Mouse (Mus musculus): ENCODE measurements at regions not wholly inside any gene's neighbourhood (a gene's known extent, or its start where the extent isn't known, plus 50 kb on each side); places are given as distances from the start of the nearest gene placed in this dataset.
"Not testable (repeated sequence)": the region's sequence is repeated elsewhere in the genome, so short reads cannot be mapped to it uniquely, and the experiment has no call there.

- no peak for DNase-seq
- intact Hi-C loops (cut with DNase I) = loop anchor here (10.0 kb wide), 1 partner anchor 539 kb away; no protein-coding TSS in a partner anchor
These were observed 578.1 kb upstream of the 2610301B20Rik start for GRCm38 (mm10) chr4:10296220-10296619.

GRCm38 (mm10) chr4:10311886-10312285 lies 562.4 kb upstream of the 2610301B20Rik start:
- intact Hi-C loops (cut with DNase I) = no loop called here
- no peak for DNase-seq

- intact Hi-C loops (cut with DNase I) = no loop called here
- DNase-seq = no peak
These were observed 559.2 kb upstream of the 2610301B20Rik start for GRCm38 (mm10) chr4:10315144-10315543.

GRCm38 (mm10) chr4:10315875-10316274 lies 558.4 kb upstream of the 2610301B20Rik start:
- intact Hi-C loops (cut with DNase I) = no loop called here
- DNase-seq = no peak

GRCm38 (mm10) chr4:10344147-10344546 lies 530.2 kb upstream of the 2610301B20Rik start:
- DNase-seq = no peak
- intact Hi-C loops (cut with DNase I) = no loop called here

DNA sequence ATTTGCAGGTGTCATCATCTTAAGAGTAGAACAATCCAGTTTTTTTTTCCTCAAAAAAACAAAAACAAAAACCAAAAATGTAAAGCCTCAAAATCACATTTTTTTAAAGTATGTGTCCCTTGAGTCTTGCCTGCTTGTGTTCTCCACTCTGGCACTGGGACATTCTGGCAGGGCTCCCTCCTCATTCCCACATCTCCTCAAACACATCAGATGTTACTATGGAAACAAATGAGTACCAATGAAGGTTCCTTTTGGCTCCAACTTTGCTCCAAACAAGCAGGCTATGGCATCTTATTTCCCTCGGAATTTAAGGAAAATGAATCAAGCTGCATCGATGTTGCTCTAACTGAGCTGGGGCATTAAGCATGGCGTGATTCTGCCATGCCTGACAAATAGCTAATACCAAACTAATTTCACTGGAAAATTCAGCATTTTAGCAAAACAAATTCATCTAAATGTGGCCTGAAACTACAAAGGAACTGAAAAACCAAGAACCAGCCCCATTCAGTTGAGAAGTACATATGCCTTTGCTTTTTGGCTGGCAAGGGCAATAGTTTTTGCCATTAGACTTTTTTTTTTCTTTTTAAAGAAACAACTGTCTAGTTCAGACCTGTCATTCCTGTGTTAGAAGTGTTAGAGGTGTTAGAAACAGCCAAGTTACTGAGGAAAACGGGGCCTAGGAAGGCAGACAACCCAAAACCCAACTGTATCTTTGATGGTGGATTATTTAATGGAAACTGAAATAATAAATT lies 522.2 kb upstream of the 2610301B20Rik start:
- intact Hi-C loops (cut with DNase I) = no loop called here
- no peak for DNase-seq

GRCm38 (mm10) chr4:10357572-10357971 lies 516.7 kb upstream of the 2610301B20Rik start:
- intact Hi-C loops (cut with DNase I) = no loop called here

GRCm38 (mm10) chr4:10389790-10390189 lies 484.5 kb upstream of the 2610301B20Rik start:
- intact Hi-C loops (cut with DNase I) = no loop called here
- no peak for DNase-seq

More at GRCm38 (mm10) chr4:10357572-10357971, 516.7 kb upstream of the 2610301B20Rik start:
- DNase-seq = no peak

- intact Hi-C loops (cut with DNase I) = no loop called here
- no peak for DNase-seq
These were observed 477.0 kb upstream of the 2610301B20Rik start for GRCm38 (mm10) chr4:10397249-10397648.

GRCm38 (mm10) chr4:10398075-10398474 lies 476.2 kb upstream of the 2610301B20Rik start:
- no peak for DNase-seq
- intact Hi-C loops (cut with DNase I) = no loop called here

GRCm38 (mm10) chr4:10399649-10400048 lies 474.6 kb upstream of the 2610301B20Rik start:
- intact Hi-C loops (cut with DNase I) = no loop called here
- no peak for DNase-seq

- DNase-seq = no peak
- intact Hi-C loops (cut with DNase I) = no loop called here
These were observed 471.4 kb upstream of the 2610301B20Rik start for GRCm38 (mm10) chr4:10402928-10403327.

DNA sequence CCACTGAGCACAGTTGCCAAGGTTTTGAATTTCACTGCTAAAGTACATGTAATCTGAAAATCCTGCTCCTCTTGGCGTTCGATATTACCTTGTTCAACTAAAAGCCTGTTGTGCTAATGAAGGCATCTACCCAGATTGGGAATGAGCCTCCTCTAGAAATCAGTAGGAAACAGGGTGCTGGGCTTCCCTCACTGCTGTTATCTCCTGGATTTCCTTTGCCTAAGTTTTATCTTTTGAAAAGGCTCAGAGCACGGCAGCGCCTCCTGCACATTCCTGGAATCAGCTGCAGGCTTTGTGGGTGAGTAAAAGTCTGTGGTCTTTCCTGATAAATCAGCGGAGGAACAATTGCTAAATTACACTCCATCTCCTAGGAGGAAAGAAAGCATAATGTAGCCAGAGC lies 469.9 kb upstream of the 2610301B20Rik start:
- intact Hi-C loops (cut with DNase I) = no loop called here
- peak in 1 of 2 experiments; percentile 3 for DNase-seq

GRCm38 (mm10) chr4:10405102-10405501 lies 469.2 kb upstream of the 2610301B20Rik start:
- intact Hi-C loops (cut with DNase I) = no loop called here
- DNase-seq = no peak

DNA sequence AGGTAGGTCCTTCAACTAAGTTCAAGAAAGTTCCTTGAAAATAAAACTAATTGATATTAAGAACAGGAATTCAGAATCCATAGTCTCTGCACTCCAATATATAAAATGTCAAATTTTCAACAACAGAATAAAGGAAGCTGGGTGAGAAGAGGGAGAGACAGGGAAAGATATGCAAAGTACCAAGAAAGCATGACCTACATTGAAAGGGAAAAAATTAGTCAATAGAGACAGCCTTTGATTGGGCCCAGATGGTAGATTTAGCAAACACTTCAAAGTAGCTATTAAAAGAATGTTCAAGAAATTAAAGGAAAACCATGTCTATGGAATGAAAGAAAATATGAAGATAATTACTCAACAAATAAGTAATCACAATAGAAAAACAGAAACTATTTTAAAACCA lies 460.0 kb upstream of the 2610301B20Rik start:
- DNase-seq = no peak
- intact Hi-C loops (cut with DNase I) = no loop called here

- intact Hi-C loops (cut with DNase I) = loop anchor here (2.0 kb wide), 1 partner anchor 131 kb away; no protein-coding TSS in a partner anchor
- no peak for DNase-seq
These were observed 452.9 kb upstream of the 2610301B20Rik start for GRCm38 (mm10) chr4:10421354-10421753.

- intact Hi-C loops (cut with DNase I) = no loop called here
These were observed 439.9 kb upstream of the 2610301B20Rik start for GRCm38 (mm10) chr4:10434438-10434837.

DNA sequence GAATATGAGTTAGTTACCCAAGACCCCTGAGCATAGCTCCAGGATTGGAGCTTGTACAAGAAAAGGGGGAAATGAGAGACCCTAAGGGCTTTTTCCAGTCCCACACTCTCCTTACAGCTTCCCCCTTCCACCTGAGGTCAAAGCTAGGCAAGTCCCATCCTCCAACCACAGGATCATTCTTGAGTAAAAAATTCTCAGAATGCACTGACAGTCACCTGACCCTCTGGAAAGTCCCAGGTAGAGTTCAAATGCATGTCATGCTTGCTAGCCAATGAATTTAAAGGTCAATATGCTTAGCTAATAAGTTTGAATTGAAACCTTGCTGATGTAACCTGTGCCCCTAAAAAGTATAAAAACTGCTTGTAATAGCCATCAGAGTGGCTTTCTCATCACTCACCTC lies 434.4 kb upstream of the 2610301B20Rik start:
- DNase-seq; intact Hi-C loops (cut with DNase I): not testable (repeated sequence)

More at GRCm38 (mm10) chr4:10434438-10434837, 439.9 kb upstream of the 2610301B20Rik start:
- DNase-seq = no peak

- DNase-seq = no peak
- intact Hi-C loops (cut with DNase I) = no loop called here
These were observed 414.7 kb upstream of the 2610301B20Rik start for GRCm38 (mm10) chr4:10459603-10460002.

DNA sequence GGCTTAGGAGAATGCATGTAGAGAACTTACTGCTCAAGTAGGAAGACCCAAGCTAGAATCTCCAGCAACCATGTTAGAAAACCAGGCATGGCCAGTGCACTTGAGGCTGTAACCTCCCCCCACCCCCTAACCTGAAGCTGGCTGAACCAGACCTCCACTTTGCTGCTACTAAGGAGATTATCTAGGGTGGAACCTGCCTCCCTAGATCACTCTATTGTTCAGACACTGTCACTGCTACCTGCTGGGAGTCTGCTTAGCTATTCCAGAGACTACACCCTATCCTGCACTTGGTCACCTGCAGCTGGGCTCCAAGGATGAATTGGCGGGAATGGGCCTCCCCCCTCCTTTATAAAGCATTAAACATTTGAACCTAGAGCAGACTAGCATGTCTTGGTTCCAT lies 393.4 kb upstream of the 2610301B20Rik start:
- intact Hi-C loops (cut with DNase I) = no loop called here
- DNase-seq = no peak

- DNase-seq = peak; percentile 2 to 5
- intact Hi-C loops (cut with DNase I) = no loop called here
These were observed 366.0 kb upstream of the 2610301B20Rik start for GRCm38 (mm10) chr4:10508163-10508821.

DNA sequence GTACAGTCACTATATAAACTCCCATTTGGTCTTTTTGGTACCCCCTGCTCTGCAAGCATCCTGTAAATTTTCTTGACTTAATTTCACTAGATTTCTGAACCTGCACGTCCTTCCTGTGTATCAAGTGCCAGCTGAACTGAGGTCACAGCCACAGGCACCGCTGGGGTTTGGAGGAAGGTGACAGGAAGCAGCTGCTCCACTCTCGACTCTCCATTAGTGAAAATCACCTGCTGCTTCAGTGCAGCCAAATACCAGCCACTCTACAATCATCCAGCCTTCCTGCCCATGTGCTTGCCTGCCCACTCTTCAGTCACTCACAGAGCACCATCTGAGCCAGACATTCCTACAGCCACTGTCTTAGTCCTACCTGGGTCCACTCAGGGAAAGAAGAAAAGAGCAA lies 364.3 kb upstream of the 2610301B20Rik start:
- intact Hi-C loops (cut with DNase I) = no loop called here
- no peak for DNase-seq

Measured in heart, postnatal 14 days (tissue).